Mouse (Mus musculus) embryonic stem cell, embryonic (primary cell): ENCODE results near the gene Mgme1.

Experiments used
- CTCF ChIA-PET, 4 experiments: fragments of 300-600 bp in 2 of 4; fragments of 350-600 bp in 2 of 4; sonication (Branson Sonifier 250); formaldehyde crosslinking; loops; one replicate each; lab custom pipeline; 2022; ENCODE audit warnings: inconsistent platforms in 2 of 4; lab: Charles Lee
- POLR2A ChIA-PET, 4 experiments: fragments of 300-600 bp in 2 of 4; fragments of 350-600 bp in 2 of 4; sonication (Branson Sonifier 250); formaldehyde crosslinking; loops; one replicate each; lab custom pipeline; 2022; ENCODE audit warnings: antibody characterized with exemption in 4 of 4, inconsistent platforms in 1 of 4; lab: Charles Lee

Mgme1 gene

GRCm38 (mm10) chr2:144270507-144271420, at the start of gene Mgme1, which contains the start of gene Snx5:
TSS of gene Mgme1 (plus strand) at chr2:144270663.
TSS of gene Snx5 (minus strand) at chr2:144270906.
- ChIA-PET CTCF (no interaction called here), POLR2A (interaction anchor here (0.7 to 17.0 kb wide), 38 partner anchors 7 to 403 kb away, joined by 3 to 559 read pairs (median 6); partner anchors contain the start of genes Rrbp1 (in 2 of the 4), Dstn (in 1 of the 4) and Ovol2 (in 1 of the 4))

- ChIA-PET CTCF (no interaction called here), POLR2A (interaction anchor here (0.6 to 1.7 kb wide), 7 partner anchors 25 to 314 kb away, joined by 3 to 4 read pairs (median 4); partner anchors contain the start of genes Dstn (in 2 of the 4) and Rrbp1 (in 1 of the 4))
Measured at GRCm38 (mm10) chr2:144224351-144224750, 46.1 kb upstream of the Mgme1 start.

GRCm38 (mm10) chr2:144226906-144227586, 43.4 kb upstream of the Mgme1 start:
- ChIA-PET POLR2A (interaction anchor here in 1 of 4 experiments (0.8 kb wide), 2 partner anchors 25 to 51 kb away, joined by 3 read pairs; no protein-coding TSS in a partner anchor), CTCF (no interaction called here)

- ChIA-PET POLR2A (interaction anchor here in 1 of 4 experiments (0.7 to 0.9 kb wide), 2 partner anchors 11 to 18 kb away, joined by 3 read pairs; no protein-coding TSS in a partner anchor), CTCF (interaction anchor here in 1 of 4 experiments (0.6 to 0.7 kb wide), 3 partner anchors 14 to 218 kb away, joined by 3 to 4 read pairs (median 3); no protein-coding TSS in a partner anchor)
Measured at GRCm38 (mm10) chr2:144228521-144229346, 41.7 kb upstream of the Mgme1 start.

- POLR2A ChIA-PET = interaction anchor here in 1 of 4 experiments (0.9 to 1.3 kb wide), 2 partner anchors 8 to 18 kb away, joined by 3 to 4 read pairs; no protein-coding TSS in a partner anchor
- CTCF ChIA-PET = no interaction called here
Measured at GRCm38 (mm10) chr2:144229647-144230046, 40.8 kb upstream of the Mgme1 start.

GRCm38 (mm10) chr2:144230498-144230897, 40.0 kb upstream of the Mgme1 start:
- ChIA-PET POLR2A (interaction anchor here in 2 of 4 experiments (0.9 to 6.4 kb wide), 4 partner anchors 7 to 17 kb away, joined by 4 to 46 read pairs (median 6); no protein-coding TSS in a partner anchor), CTCF (no interaction called here)

- ChIA-PET POLR2A (interaction anchor here in 2 of 4 experiments (0.9 to 6.4 kb wide), 4 partner anchors 11 to 21 kb away, joined by 3 to 46 read pairs (median 6); no protein-coding TSS in a partner anchor), CTCF (interaction anchor here in 1 of 4 experiments (0.9 kb wide), 1 partner anchor 73 kb away, joined by 3 read pairs; no protein-coding TSS in a partner anchor)
Measured at GRCm38 (mm10) chr2:144231115-144231514, 39.3 kb upstream of the Mgme1 start.

GRCm38 (mm10) chr2:144233534-144233933, 36.9 kb upstream of the Mgme1 start:
- ChIA-PET CTCF (interaction anchor here in 1 of 4 experiments (0.8 kb wide), 1 partner anchor 17 kb away, joined by 3 read pairs; no protein-coding TSS in a partner anchor), POLR2A (interaction anchor here in 1 of 4 experiments (6.4 kb wide), 1 partner anchor 13 kb away, joined by 46 read pairs; no protein-coding TSS in a partner anchor)

GRCm38 (mm10) chr2:144235776-144236175, 34.7 kb upstream of the Mgme1 start:
- CTCF ChIA-PET = interaction anchor here in 1 of 4 experiments (0.7 kb wide), 1 partner anchor 109 kb away, joined by 4 read pairs; no protein-coding TSS in a partner anchor
- POLR2A ChIA-PET = interaction anchor here in 1 of 4 experiments (0.6 to 6.4 kb wide), 5 partner anchors 11 to 95 kb away, joined by 3 to 46 read pairs (median 3); no protein-coding TSS in a partner anchor

- CTCF ChIA-PET = no interaction called here
- POLR2A ChIA-PET = interaction anchor here in 2 of 4 experiments (0.7 to 6.4 kb wide), 6 partner anchors 9 to 40 kb away, joined by 3 to 46 read pairs (median 5); no protein-coding TSS in a partner anchor
Measured at GRCm38 (mm10) chr2:144236791-144237584, 33.5 kb upstream of the Mgme1 start.

GRCm38 (mm10) chr2:144238341-144238740, 32.1 kb upstream of the Mgme1 start:
- CTCF ChIA-PET = no interaction called here
- POLR2A ChIA-PET = interaction anchor here in 1 of 4 experiments (1.0 to 1.6 kb wide), 6 partner anchors 8 to 16 kb away, joined by 3 to 9 read pairs (median 4); no protein-coding TSS in a partner anchor

- CTCF ChIA-PET = no interaction called here
- POLR2A ChIA-PET = no interaction called here
Measured at GRCm38 (mm10) chr2:144239318-144239717, 31.1 kb upstream of the Mgme1 start.

GRCm38 (mm10) chr2:144240095-144240899, 30.2 kb upstream of the Mgme1 start:
- ChIA-PET POLR2A (interaction anchor here in 2 of 4 experiments (0.8 to 0.9 kb wide), 3 partner anchors 10 to 34 kb away, joined by 3 to 4 read pairs (median 3); no protein-coding TSS in a partner anchor), CTCF (interaction anchor here in 1 of 4 experiments (0.7 kb wide), 1 partner anchor 106 kb away, joined by 4 read pairs; no protein-coding TSS in a partner anchor)

GRCm38 (mm10) chr2:144245464-144245863, 25.0 kb upstream of the Mgme1 start:
- POLR2A ChIA-PET = interaction anchor here in 2 of 4 experiments (0.7 to 20.2 kb wide), 16 partner anchors 9 to 382 kb away, joined by 3 to 559 read pairs (median 4); partner anchors contain the start of genes Mgme1 (in 2 of the 2), Snx5 (in 2 of the 2), Bfsp1 (in 1 of the 2) and Dstn (in 1 of the 2)
- CTCF ChIA-PET = interaction anchor here in 2 of 4 experiments (0.7 to 1.0 kb wide), 2 partner anchors 59 to 298 kb away, joined by 3 read pairs; no protein-coding TSS in a partner anchor

GRCm38 (mm10) chr2:144246270-144246669, 24.2 kb upstream of the Mgme1 start:
- POLR2A ChIA-PET = interaction anchor here in 3 of 4 experiments (0.7 to 20.2 kb wide), 19 partner anchors 8 to 383 kb away, joined by 3 to 559 read pairs (median 4); partner anchors contain the start of genes Mgme1 (in 2 of the 3), Snx5 (in 2 of the 3), Bfsp1 (in 1 of the 3) and Dstn (in 1 of the 3)
- CTCF ChIA-PET = no interaction called here
